Mouse (Mus musculus): ENCODE measurements at regions not wholly inside any gene's neighbourhood (a gene's known extent, or its start where the extent isn't known, plus 50 kb on each side); places are given as distances from the start of the nearest gene placed in this dataset.
A peak's percentile ranks its signal among the peaks of the same experiment; 100 is the strongest.

DNA sequence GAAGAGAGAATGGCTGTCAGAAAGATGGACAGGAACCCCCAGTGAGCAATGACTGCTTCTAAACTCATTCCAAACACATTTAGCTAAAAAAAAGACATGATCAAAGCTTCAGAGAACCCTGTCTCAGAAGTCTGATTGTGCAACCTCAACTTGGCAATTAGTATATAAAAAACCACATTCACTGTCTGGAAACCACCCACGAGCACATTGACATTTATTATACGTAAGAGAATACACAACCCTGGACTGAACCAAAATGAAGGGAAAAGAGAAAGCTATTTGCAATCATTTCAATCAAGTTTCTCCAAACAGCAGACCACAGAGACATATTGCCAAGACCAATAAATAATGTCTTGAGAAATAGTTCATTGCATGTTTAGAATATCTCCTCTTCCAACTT lies 820.7 kb upstream of the Adgrl2 start:
- no peak for DNase-seq (ENCODE audit: low read depth, low spot score)

DNA sequence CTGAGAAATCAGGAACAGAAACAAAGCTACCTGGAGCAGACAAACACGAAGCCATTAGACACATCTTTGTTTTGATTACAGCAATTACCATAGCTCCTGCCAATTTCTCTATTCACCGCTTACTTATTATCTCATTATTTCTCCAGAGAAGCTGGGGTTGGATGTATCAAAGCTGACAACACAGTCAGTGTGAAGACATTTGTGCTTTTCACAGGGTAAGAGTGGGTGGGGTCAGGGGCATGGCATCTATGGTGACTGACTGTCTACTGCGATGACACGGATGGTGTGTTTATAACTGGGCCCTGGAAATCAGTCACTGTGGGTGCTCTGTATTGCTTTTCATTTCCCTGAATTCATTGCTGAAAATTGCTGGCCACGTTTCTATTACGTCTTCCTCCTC lies 815.0 kb upstream of the Adgrl2 start:
- DNase-seq (ENCODE audit: low read depth, low spot score), result peak; percentile 5

GRCm38 (mm10) chr3:149796123-149796522 lies 805.8 kb upstream of the Adgrl2 start:
- peak; percentile 43 for DNase-seq (ENCODE audit: low read depth, low spot score)

- DNase-seq (ENCODE audit: low read depth, low spot score), result no peak
Observed at GRCm38 (mm10) chr3:149791593-149791992, 801.2 kb upstream of the Adgrl2 start.

- DNase-seq (ENCODE audit: low read depth, low spot score), result no peak
Observed at GRCm38 (mm10) chr3:149786096-149786495, 795.7 kb upstream of the Adgrl2 start.

DNA sequence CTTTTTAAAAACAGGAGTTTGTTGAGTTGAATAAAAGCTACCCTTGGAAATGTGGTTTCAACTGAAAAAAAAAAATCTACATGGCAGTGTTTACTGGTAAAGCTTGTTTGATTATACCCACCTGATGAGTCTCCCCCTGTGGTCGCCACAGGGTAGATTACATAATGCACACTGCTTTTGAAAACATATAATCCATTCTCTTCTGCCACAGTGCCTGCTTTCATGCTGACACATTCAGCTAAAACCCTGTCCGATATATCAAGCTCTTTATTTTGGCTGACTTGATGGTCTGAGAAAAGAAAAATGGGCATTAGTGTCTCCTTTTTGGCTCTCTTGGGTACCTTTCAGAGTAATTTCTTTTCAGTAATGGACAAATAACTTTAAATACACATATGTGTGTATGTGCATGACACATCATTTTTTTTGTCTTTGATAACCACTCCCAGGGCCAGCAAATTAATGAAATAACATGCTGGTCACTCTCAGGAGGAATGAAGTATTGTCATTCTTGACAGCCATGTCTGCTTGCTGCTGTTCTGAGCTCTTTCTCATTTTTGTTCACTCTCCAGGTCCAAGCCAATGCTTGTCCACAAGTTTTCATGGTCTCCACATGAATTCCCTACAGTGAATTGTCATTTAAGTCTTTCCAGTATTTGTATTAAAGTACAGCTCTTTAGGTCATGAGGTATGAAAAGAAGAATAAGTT lies 793.7 kb upstream of the Adgrl2 start:
- DNase-seq (ENCODE audit: low read depth, low spot score), result no peak

GRCm38 (mm10) chr3:149767847-149768421 lies 777.6 kb upstream of the Adgrl2 start:
- no peak for DNase-seq (ENCODE audit: low read depth, low spot score)

DNA sequence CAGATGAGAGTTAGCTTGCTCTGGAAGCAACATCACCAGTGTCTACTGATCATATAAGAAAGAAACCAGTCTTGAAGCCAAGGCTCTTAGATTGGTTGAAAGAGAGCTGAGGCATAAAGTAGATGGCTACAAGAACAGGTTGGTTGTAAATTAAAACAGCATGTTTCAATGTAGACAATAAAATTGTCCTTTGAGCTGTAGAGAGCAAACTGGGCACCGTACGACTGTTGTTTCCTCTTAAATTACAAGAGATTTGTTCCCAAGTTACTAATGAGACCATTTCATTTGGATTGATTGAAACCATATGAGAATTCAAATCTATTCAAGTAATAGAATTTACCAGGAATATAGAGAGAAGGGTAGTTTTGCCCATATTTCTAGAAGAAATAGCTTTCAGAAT lies 770.9 kb upstream of the Adgrl2 start:
- DNase-seq (ENCODE audit: low read depth, low spot score), result no peak

- DNase-seq (ENCODE audit: low read depth, low spot score), result no peak
Observed at GRCm38 (mm10) chr3:149757910-149758592, 767.7 kb upstream of the Adgrl2 start.

GRCm38 (mm10) chr3:149736069-149736468 lies 745.7 kb upstream of the Adgrl2 start:
- DNase-seq (ENCODE audit: low read depth, low spot score), result no peak

DNA sequence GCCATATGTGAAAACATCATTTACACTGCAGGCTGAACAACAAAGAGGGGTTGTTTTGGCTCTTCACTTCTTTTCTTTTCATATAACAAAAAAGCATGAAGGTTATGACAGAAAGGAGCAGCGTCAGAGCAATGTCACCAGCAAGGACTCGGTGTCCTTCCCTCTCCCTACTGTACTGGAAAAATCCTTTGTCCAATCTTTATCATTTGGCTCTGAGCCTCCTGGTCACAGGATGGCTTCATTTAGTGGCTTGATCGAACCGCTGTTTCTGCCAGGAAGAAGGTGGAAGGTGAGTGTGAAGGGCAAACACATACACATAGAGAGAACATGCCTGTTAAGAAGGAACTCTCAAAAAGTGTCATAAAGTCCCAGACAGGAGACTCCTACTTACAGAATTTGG lies 735.9 kb upstream of the Adgrl2 start:
- DNase-seq (ENCODE audit: low read depth, low spot score), result no peak

- DNase-seq (ENCODE audit: low read depth, low spot score), result no peak
Observed at GRCm38 (mm10) chr3:149724879-149725278, 734.5 kb upstream of the Adgrl2 start.

DNA sequence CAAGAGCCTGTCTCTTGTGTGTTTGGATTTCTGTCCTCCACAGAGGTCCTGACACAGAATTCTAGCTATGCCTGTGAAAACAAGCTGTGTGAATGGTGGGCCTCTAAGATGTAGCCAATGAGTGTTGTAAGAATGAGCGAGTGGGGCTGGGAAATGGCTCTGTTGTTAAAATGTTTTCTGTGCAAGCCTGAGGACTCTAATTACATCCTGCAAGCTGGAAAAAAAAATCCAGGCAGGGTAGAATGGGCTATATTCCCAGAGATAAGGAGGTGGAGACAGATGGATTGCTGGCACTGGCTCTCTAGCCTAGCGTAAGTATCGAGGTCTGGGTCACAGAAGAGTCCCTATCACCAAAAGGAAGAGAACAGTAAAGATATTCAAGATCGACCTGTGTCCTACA lies 731.5 kb upstream of the Adgrl2 start:
- no peak for DNase-seq (ENCODE audit: low read depth, low spot score)

- no peak for DNase-seq (ENCODE audit: low read depth, low spot score)
Observed at GRCm38 (mm10) chr3:149720306-149720705, 730.0 kb upstream of the Adgrl2 start.

- no peak for DNase-seq (ENCODE audit: low read depth, low spot score)
Observed at GRCm38 (mm10) chr3:149705724-149706123, 715.4 kb upstream of the Adgrl2 start.

DNA sequence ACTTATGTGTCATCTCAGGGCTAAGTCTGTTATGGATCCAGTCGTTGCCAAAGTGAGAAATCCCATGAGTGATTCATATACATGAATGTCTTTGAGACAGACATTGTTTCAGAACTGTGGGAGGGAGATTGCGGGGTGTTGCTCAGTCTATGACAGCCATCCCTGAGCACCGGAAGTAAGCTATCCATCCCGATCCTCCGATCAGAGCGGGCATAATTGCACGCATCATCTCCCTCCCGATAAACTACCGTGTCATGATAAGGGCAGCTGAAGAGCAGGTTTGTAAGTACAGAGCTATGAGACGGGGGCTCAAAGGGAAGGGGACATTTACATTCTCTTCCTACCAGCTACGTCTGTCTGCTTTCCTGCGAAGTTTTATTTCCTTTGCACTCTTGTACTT lies 715.0 kb upstream of the Adgrl2 start:
- no peak for DNase-seq (ENCODE audit: low read depth, low spot score)

- DNase-seq (ENCODE audit: low read depth, low spot score), result no peak
Observed at GRCm38 (mm10) chr3:149704478-149704877, 714.1 kb upstream of the Adgrl2 start.

DNA sequence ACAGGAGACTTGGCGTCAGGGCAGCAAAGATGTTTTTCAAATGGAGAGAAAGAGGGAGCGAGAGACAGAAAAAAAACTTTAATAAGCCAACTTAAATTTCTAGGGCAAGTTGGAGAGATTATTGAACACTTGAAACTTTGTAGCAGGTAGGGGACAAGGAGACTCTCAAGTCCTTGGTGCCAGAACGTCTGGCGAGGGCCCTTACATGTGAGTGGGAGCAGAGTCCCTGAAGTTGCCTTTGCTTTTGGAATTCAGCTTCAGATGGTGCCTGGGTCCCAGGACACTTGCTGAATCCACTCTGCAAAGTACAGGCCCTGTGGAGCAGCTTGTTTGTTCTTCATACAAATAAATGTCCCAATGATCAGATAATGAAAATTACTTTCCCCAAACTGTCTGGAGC lies 693.2 kb upstream of the Adgrl2 start:
- no peak for DNase-seq (ENCODE audit: low read depth, low spot score)

DNA sequence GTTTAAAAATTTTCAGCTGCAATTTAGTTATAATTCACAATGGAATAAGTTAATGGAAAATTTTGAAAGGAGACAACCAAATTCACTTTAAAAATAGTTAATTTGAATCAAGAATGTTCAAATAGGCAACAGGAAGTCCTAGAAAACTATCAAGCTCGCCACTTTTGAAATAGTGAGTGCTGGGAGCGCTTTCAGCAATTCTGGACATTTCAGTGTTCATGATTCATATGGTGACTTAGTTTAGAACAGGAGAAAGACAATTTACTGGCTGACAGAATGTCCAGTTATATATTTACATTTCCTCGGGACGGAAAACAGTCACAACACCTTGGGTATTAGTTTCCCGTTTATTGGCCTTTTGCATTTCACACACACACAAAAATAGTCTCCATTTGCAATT lies 691.9 kb upstream of the Adgrl2 start:
- no peak for DNase-seq (ENCODE audit: low read depth, low spot score)

DNA sequence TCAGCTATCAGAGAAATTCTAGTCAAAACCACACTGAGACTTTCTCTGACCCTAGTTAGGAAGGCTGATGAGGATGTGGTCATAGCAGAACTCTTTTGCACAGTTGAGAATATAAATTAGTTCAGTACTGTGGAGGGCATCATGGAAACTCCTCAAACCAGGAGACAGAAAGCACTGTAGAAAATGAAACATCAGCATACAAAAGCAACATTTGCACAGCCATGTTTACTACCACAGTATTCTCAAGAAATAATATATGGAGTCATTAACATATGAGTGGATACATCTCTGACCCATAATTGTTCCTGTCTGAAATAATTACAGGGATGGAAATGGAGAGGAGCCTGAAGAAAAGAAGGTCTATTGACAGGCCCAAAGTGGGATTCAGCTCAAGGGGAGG lies 683.6 kb upstream of the Adgrl2 start:
- DNase-seq (ENCODE audit: low read depth, low spot score), result no peak

DNA sequence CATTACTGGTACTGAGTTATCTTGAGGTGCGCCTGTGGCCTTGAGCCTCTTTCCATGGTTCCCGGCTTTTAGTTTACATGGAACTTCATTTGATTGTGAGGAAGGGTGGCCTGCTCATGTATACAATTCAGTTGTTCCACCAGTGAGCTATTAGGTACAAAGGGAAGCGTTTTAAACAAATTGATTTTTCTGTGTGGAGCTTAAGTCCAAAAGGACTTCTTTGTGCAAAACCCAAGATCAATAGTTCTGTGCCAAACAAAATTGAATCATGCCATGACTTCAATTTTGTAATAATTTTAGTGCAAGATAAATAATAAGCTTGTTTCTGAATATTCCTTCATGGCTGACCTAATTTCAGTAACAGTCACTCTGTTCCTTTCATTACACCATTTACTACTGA lies 674.3 kb upstream of the Adgrl2 start:
- no peak for DNase-seq (ENCODE audit: low read depth, low spot score)

DNA sequence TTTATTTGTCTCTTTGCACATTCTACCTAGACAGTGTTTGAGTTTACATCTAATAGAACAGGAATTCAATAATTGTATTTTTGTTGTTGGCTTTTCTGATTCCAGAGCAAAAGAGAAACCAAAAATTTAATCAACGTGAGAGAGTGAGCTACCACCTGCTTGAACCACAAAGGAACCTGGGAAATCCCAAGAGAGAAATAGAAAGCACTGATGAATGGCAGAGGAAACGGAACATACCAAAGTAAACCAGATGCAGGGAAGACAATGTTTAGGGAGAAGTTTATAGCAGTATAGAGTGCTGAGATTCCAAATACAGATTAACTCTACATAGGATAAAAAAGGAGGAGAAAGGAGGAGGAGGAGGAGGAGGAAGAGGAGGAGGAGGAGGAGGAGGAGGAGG lies 648.0 kb upstream of the Adgrl2 start:
- peak; percentile 39 for DNase-seq (ENCODE audit: low read depth, low spot score)

- DNase-seq (ENCODE audit: low read depth, low spot score), result no peak
Observed at GRCm38 (mm10) chr3:149626186-149626585, 635.8 kb upstream of the Adgrl2 start.

All from A20 (cell line).